Mouse (Mus musculus): ENCODE results near the gene Zfp282.
A peak's percentile ranks its signal among the peaks of the same experiment; 100 is the strongest.
"Not testable (repeated sequence)": the region's sequence is repeated elsewhere in the genome, so short reads cannot be mapped to it uniquely, and the experiment has no call there.

The Zfp282 gene

DNA sequence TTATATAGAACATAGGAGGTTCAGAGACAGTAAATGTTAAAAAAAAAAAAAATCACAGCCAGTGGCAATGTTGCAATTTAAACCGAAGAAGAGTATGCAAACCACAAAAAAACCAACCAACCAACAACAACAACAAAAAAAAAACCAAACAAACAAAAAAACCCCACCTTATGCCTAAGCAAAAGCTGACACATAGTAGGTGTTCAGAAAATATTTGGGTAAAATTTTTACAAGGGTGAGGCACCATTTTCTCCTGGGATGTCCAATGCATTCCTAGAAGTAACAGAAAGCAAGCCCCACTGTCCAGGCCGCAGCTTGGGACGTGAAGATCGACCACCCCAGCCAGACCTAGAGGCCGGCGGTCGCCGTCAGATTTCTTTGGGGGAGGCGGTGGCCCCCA is at the start of gene Zfp282:
Zfp282 (plus strand) TSS at position 147 of the 400 bp plus-strand sequence.
- DNase-seq, result no peak

DNA sequence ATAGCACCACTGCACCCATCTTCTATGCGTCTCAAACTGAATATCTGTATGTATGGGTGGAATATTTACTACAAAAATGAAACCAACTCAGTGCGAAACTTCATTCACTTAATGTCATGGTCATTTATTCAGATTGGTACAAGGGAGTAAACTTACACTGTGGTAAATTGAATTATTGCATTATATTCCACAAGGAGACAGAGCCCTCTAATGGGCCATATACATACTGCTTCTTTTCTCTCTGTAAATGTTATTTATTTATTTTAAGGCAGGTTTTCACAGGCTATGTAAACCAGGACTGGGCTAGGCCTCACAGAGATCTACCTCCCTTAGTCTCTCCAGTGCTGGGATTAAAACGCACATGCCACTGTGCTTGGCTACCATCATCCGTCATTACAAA is 49.5 kb upstream of the Zfp282 start:
- DNase-seq, result no peak

DNA sequence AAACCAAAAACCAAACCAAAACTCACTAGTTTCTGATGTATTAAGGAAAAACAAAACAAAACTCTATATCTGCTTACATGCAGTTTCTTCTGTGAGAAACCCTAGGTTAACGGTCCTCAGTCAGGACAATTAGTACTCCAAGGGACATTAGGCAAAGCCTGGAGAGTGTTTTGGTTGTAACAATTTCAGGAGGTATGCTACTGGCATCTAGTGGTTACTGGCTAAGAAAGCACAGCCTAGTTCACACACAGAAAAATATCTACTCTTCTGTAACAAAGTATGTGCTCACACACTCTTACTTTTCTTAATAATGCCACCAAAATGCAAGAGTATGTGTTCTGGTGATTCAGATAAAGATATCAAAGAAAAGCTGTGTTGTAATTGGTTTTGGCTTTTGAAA is 48.1 kb upstream of the Zfp282 start:
- DNase-seq, result no peak

DNA sequence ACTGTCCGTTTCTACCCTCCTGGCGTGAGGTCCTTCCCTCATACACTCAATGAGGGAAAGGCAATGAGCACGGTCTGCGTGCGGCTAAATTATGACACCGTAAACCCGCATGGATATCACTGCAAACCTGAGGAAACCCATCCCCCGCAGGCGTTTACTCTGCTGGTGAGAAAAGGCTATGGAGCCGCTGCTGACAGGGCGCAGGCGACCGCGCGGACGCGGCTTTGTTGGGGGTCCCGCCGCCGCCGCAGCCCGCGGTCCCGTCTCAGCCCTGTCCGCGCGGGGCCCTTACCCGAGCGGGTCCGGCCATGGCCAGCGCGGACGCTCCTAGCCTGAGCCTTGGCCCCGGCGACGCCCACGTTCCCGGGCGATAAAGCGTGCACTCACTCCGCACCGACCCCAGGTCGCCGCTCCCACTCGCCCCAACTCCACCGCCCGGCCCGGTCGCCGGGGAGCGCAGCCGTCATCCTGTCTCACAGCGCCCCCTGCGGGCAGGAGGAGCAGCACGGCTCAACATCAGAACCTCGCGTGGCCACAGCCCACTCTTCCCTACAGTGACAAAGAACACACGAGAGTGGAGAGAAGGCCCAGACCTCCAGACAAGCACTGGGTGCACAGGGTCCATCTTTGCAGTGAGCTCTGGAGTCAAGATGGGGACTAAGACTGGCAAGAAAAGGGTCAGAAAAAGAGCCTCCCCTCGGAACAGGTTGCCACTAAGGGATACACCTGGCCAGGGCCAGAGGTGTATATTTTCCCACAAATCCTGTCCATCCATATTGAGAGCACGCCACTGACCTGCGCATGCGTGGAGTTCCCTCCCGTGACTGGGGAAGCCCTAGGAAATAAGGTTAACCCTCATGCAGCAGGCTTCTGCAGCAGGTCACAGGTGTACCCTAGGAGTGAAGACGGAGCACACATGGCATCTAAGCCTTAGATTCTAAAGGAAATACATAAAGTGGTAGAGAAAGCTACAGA is 46.6 kb upstream of the Zfp282 start, which contains the start of gene Zfp786:
Zfp786 (minus strand) TSS at position 764 of the 975 bp plus-strand sequence.
- peak; percentile 95 for DNase-seq

DNA sequence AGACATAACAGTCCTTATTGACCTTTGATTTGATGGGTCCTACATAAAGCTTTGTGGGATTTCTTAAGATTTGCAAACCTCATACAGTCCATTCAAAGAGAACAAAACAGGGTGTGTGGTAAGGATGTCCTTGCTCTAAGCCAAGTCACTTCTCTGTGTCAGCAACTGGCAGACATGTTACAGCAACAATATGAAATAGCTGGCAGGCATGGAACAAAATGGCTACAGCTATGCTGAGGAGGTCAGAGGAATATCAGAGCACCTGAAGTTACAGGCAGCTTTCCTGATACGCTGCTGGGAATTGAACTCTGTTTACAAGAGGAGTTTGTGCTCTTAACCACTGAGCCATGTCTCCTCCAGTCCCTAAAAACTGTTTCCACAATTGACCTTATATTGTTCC is 44.8 kb upstream of the Zfp282 start:
- no peak for DNase-seq

DNA sequence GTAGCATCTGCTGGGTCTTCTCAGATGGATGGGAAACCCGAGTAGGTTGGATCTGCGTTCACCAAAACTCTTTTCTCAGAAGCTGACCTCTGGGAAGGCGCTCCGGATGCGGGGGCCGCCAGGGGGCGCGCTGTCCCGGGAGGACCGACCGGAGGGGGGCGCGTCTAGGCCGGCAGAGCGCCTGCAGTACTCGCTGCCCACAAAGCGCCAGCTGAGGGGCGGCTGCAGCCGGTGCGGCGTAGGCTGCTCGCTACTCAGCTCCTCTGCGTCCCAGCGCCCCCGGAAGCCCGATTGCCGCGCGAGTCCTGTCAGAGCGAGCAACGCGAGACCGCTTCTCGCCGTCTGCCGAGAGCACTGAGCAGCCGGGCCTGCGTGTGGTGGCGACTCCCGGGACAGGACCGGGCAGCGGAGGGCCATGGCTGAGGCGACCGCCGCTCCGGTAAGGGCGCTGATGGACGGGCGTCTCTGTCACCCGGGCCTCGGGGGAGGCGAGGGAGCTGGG is 41.5 kb upstream of the Zfp282 start, which contains the start of gene Zfp398:
Zfp398 (plus strand) TSS at position 180 of the 502 bp plus-strand sequence.
- peak; percentile 95 for DNase-seq

DNA sequence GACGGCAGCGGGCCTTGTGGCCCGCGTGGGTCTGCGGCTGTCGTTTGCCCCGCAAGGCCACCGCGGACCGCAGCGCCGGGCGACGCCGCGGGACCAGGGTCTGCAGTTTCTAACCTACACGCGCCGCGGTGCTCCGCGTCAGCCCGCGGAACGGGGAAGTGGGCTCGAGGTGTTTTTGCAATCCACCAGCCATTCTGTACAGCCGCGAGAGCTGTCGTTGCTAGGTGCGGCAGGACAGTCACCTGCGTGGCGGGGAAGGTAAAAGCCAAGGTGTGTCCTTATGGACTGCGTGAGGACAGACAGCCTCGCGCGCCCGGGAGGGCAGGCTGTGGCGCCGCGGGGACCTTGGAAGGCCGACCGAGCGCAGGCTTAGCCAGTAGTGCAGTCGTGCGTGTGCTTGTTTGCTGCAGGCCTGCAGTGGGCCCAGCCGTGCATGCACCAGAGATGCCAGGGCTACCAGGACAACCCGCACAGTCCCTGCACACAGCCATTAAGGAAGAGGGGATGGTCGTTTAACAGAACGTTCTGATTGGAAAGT is 41.0 kb upstream of the Zfp282 start:
- peak; percentile 74 for DNase-seq

DNA sequence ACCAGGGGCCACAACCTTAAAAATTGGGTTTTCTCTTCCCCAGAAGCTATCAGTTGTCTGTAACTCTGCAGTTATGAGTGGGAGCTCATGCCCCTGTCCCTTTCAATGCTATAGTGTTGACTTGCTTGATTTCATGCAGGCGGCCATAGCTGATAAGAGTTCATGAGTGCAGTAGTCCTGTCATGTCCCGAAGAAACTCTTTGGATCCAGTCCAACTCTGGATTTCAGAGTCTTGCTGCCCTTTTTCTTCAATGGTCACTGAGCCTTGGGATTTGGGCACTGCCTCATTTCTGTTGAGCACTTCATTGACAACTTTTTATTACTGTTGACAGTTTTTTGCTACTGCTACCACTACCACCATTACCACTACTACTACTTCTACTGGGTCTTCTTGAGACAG is 39.4 kb upstream of the Zfp282 start:
- no peak for DNase-seq

DNA sequence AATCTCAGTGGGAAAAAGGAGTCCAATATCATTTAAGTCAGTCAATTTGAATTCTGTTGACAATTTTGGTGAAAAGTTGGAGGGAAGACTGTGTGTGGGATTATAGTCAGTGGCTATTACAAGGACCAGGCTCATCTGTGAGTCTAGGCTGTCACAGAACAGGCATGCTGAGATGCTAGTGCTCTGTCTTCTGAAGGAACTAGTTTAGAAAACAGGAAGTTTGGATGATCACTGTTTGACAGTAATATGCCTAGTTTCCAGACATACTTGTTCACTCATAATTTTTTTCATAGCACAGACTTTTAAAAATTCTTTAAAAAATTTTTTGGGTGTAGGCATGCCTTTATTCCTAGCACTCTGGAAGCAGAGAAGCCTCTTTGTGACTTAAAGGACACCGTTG is 35.9 kb upstream of the Zfp282 start:
- DNase-seq, result no peak

DNA sequence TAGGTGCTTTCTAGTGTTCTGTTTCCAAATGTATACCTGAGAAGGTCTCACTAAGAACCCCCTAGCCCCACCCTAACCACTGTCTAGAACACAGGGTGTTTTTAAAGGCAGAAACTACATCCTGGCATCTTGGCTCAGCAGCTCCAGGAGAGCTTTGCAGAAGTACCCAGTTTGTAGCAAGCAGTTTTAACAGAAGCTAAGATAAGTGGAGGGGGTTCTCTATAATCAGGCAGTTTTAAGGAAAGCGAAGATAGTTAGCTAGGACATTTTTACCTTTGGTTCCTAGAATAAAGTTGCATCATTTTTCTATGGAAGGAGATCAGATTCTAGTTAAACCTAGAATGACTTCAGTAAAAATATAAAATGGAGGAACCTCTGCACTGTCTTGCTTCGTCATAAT is 35.2 kb upstream of the Zfp282 start:
- DNase-seq, result no peak

DNA sequence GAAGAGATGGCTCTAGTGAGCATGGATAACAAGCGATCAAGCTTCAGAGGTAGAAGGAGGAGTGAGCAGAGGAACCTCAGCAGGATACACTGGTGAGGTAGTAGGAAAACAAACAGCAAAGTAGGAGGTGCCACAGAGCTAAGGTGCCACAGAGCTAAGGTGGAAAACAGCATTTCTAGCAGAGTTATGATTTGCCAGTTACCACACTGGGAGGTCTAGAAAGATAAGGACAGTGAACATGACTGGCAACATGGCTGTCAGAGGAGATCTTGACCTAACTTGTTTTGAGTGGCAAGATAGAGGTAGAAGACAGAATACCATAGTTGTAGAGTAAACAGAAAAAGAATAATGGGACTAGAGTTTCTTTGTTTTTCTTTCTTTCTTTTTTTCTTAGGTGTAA is 34.7 kb upstream of the Zfp282 start:
- no peak for DNase-seq

DNA sequence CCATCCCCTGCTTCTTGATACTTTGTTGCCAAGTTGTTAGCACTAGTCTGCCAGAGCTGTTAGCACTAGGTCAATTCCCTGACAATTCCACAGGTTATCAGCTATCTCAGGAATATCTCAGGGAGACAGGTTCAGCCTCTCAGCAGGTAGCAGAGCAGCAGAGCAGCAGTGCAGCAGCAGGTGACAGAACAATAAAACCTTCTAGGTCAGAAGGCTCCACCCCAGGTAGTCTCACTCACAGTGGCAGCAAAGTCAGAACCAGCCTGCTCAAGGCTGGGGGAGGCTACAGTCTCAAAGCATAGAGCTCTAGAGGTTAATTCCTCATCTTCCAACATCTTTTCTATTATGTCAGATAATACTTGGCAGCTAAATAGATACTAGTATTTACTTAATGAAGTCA is 31.2 kb upstream of the Zfp282 start:
- no peak for DNase-seq

DNA sequence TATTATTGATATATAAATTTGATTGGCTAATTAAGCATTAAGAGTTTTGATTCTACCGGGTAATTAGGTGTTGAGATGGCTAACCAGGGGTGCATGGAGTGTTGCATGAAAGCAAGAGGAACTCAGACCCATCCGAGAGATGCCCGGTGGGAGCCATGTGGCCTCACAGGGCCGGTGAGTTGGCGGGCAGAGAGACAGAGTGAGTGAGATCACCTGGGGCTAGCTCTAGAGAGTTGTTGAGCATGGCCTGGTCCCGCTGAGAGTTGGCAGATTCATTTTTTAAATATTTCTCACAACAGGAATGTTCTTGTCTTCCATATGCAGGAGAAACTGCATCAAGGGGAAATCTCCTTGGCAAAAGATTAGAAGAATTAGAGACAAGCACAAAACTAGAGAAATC is 19.8 kb upstream of the Zfp282 start:
- peak; percentile 35 for DNase-seq

DNA sequence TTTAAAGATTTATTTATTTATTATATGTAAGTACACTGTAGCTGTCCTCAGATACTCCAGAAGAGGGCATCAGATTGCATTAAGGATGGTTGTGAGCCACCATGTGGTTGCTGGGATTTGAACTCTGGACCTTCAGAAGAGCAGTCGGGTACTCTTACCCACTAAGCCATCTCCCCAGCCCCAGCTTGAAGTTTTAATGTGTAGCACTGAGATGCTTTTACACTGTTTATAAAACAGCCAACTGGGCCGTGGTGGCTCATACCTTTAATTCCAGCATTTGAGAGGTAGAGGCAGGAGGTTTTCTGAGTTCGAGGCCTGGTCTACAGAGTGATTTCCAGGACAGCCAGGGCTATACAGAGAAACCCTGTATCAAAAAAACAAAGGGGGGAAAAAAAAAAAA is 19.3 kb upstream of the Zfp282 start:
- DNase-seq, result not testable (repeated sequence)

DNA sequence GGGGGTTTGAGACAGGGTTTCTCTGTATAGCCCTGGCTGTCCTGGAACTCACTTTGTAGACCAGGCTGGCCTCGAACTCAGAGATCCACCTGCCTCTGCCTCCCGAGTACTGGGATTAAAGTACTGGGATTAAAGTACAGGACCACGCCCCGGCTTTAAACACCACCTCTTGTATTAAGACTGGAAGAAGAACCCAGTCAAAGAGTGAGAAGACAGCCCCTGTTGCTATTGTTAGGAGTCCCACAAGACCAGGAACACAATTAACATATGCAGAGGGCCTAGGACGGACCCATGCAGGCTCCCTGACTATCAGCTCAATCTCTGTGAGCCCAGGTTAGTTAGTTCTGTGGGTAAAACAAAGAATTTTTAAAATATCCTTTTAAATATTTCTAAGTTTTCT is 4.7 kb upstream of the Zfp282 start:
- no peak for DNase-seq

DNA sequence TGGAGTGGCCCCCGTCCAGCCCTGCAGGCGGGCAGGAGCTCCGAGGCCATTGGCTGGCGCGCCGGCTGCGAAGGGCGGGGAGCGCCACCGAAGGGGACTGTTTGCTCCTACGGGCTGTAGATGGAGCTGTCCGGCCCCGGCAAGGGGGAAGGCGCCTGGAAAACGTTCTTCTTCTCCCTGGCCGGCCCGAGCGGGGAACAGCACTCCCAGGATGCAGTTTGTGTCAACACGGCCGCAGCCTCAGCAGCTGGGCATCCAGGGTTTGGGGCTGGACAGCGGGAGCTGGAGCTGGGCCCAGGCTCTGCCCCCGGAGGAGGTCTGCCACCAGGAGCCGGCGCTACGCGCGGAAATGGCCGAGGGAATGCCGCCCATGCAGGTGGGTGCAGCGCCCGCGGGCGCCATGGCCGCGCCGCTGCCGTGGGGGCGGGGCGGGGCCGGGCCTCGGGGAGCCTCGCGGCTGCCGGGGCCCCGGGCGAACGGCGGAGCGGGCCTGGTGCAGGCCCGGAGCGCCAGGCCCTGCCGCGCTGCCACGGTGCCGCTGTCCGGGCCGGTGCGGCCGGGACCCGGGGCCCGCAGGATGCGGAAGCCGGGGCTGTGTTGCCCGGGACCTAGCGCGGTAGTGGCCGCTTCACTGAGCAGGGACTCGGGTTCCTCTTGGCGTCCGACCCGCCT is 593 bp downstream of the Zfp282 start:
- peak; percentile 94 for DNase-seq

DNA sequence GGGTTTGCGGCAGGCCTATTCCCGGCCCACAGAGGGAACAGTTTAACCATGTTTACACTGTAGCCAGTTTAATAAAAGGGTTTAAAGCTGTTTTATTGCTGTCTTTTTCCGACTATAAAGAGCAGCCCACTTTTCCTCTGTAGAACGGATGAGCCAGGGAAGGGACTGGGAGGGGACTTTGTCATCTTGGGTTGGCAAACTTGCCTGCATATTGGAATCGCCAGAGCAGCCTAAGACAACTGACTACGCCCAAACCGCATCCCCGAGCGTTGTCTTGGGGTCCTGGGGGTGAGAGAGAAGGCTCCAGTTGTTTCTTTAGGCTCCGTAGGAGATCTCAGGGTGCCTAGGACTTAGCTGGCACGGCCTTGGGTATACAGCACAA is 1.1 kb downstream of the Zfp282 start:
- DNase-seq, result peak; percentile 30

DNA sequence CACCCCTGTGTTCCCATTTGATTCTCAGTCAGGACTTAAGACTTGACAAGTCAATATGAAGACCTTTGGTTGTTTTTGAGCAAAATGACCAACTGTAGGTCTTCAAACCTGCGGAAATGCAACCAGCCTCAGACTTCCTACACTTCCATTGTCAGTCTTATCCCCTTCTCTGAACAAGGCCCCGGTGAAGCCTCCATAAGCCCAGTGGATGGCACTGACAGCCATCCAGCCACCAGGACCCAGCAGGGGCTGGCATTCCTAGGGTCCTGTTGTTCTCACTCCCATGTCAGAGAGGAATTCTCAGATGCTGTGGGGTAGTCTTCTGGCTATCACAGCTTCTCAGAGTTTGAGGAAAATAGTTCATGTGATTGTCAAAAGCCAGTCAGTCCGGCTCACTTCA is 1.6 kb downstream of the Zfp282 start:
- no peak for DNase-seq

DNA sequence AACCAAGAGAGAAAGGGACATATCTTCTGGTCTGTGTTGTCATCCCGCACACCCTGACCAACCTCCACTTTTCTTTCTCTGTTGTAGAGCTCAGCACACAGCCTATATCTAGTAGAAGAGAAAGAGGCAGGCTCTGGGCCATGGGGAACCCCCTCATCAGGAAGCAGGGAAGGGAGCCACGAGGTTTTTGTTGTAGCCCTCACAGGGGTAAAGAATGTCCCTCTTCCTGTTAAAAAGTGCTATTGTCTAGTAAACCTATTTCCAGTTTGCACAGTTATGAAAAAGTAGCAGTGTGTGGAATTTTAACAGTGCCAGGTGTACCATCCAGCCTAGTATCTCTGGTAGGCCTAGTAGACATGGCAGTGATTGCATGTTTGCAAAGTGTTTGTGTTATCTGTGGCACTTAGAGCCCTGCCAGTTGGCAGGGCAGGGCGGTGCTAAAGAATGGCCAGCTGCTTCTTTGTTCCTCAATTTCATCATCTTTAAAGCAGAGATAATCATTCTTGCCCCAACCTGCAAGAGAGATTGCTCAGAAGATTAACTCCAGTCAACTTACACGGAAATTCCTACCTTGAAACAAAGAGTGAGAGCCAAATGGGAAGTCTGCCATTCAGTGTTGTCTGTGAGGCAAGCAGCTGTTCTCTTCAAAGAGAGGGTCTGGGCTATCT is 2.2 kb downstream of the Zfp282 start:
- DNase-seq, result no peak

DNA sequence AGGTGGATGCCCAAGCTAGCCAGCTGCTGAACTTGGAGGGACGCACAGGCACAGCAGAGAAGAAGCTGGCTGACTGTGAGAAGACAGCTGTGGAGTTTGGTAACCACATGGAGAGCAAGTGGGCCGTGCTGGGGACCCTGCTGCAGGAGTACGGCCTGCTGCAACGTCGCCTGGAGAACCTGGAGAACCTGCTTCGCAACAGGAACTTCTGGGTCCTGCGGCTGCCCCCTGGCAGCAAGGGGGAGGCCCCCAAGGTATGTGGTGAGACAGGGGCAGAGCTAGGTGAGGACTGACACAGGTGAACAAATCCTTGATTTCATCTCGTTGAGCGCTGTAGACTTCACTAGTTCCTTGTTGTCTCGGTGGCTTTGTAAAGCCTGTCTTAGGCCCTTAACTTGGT is 3.2 kb downstream of the Zfp282 start:
- no peak for DNase-seq

DNA sequence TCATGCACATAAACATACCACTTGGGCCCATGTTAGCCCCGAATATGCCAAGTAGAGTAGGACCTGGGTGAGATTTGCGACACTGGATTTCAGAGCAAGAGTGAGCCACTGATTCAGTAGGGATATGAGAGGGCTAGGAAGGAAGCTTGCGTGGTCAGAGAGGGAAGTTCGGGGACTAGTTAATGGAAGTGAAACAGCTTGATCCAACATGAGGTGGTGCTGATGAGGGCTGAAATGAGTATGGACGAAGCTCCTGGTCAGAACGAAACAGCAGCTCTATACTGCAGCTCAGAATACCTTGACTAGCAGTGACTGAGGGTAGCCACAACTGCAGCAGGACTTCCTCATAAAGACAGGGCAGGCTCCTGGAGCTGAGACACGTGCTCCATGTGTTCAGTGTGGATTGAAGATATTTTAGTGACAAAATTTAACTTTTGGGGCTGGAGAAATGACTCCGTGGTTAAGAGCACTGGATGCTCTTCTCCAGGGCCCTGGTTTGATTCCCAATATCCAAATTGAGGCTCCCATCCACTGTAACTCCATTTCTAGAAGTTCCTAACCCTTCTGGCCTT is 11.9 kb downstream of the Zfp282 start:
- DNase-seq, result no peak

DNA sequence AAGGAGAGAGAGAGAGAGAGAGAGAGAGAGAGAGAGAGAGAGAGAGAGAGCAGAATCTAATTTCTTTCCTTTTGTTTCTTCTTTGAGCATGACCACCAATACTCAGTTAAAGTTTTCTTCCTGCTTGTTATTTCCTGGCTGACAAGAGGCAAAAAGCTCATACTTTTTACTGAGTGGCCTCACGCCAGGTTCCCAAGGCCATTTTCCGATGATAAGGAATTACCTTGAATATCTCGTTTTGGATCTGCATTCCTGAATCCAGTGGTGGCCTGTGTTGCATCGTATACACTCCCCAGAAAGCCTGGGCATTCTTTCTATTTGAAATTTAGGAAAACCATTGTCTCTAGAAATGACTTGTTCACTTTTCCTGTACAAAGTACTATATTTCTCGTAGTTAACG is 22.4 kb downstream of the Zfp282 start:
- DNase-seq, result no peak

DNA sequence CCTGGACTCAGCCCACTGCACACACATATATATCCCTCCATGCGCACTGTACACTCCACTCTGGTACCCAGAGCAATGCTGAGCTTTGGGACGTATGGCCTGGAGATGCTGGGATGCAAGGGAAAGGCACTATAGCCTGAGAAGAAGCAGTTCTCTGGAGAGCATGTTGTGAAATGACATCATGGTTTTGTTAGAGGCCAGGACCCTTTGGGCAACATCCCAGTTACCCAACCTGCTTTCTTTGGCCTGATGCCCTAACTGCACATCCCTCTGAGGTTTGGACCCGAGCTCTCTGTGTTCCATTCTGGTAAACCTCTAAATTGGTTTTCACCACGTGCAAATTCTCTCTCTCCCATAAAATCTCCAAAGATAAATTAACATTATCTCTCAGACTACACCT is 26.6 kb downstream of the Zfp282 start:
- peak; percentile 83 for DNase-seq
